Mouse (Mus musculus) heart, embryonic 15.5 days (tissue): ENCODE data around the gene C1qtnf4. TPM values are rescaled to one million over a fixed set of nuclear protein-coding genes. Genes with fewer than 3 reads are reported as not detected.
"Not testable (repeated sequence)": the region's sequence is repeated elsewhere in the genome, so short reads cannot be mapped to it uniquely, and the experiment has no call there.

Source experiments
- ATAC-seq: fragments of 200-750 bp; cut with Nextera tagmentation; replicated peaks from 2 replicates; pipeline ENCODE4 v1.8.0; 2017; ENCODE audit warnings: low read depth, moderate TSS enrichment; ENCODE audit not compliant: insufficient number of reproducible peaks, insufficient read depth, low FRiP score
- H3K27ac ChIP-seq: fragments of 300-500 bp; sonication (generic); 2 replicates; pipeline ENCODE4 v1.5.1; 2015; ENCODE audit warnings: mild to moderate bottlenecking, inconsistent platforms
- H3K27me3 ChIP-seq: fragments of 300-500 bp; sonication (generic); 2 replicates; pipeline ENCODE4 v1.6.1; 2015; ENCODE audit warnings: inconsistent platforms
- H3K36me3 ChIP-seq: fragments of 300-500 bp; sonication (generic); 2 replicates; pipeline ENCODE4 v1.6.1; 2015; ENCODE audit warnings: mild to moderate bottlenecking, inconsistent platforms
- H3K4me1 ChIP-seq: fragments of 300-500 bp; sonication (generic); replicated peaks from 2 replicates; pipeline ENCODE4 v1.6.1; 2015; ENCODE audit warnings: inconsistent platforms
- H3K4me2 ChIP-seq: fragments of 300-500 bp; sonication (generic); 2 replicates; pipeline ENCODE4 v1.6.1; 2015; ENCODE audit warnings: inconsistent platforms, mild to moderate bottlenecking, moderate library complexity
- H3K4me3 ChIP-seq: fragments of 300-500 bp; sonication (generic); 2 replicates; pipeline ENCODE4 v1.5.1; 2015; ENCODE audit warnings: mild to moderate bottlenecking, inconsistent platforms
- H3K9ac ChIP-seq: fragments of 300-500 bp; sonication (generic); 2 replicates; pipeline ENCODE4 v1.6.1; 2015; ENCODE audit warnings: mild to moderate bottlenecking, inconsistent platforms
- H3K9me3 ChIP-seq: fragments of 300-500 bp; sonication (generic); replicated peaks from 2 replicates; pipeline ENCODE4 v1.6.1; 2016; ENCODE audit warnings: inconsistent platforms
- WGBS: fragments of 180-500 bp; shearing (Covaris S2); methylation state at CpG from one replicate; pipeline ENCODE4 v1.1.7; 2015; ENCODE audit warnings: mixed read lengths; 5-methylcytosine and 5-hydroxymethylcytosine counted together
- polyA plus RNA-seq: library from polyadenylated mRNA; unstranded; fragments of >200 nt; fragmentation: Nextera tagmentation; extraction: Ambion mirVana; gene quantifications from 2 replicates; pipeline ENCODE4 v1.2.1, GENCODE M21; 2015

C1qtnf4 gene
- polyA plus RNA-seq, 1 experiment from 2014 or later, result 14.5 TPM

- peak overlapping the region; percentile 98 for H3K4me2 ChIP-seq
- peak overlapping the region; percentile 60; the same call in 1 of the 2 replicates for H3K4me3 ChIP-seq
- ATAC-seq, result no peak
- no peaks in the 10 kb centered on the region for H3K36me3 ChIP-seq
- WGBS, result 50% methylated on average over 6 of the region's 6 CpGs
- peaks cover 46% of the 10 kb centered on the region for H3K27me3 ChIP-seq
- H3K4me1 ChIP-seq, result peaks cover 31% of the 10 kb centered on the region
- peak overlapping the region; percentile 70; the same call in 1 of the 2 replicates for H3K9ac ChIP-seq
- H3K9me3 ChIP-seq, result no peaks in the 10 kb centered on the region
- H3K27ac ChIP-seq, result no peak overlapping the region
Measured at GRCm38 (mm10) chr2:90886436-90886835, 776 bp downstream of the C1qtnf4 start.

- Histone ChIP-seq H3K9ac (no peak overlapping the region), H3K27me3 (peaks cover 46% of the 10 kb centered on the region), H3K9me3 (no peaks in the 10 kb centered on the region), H3K4me3 (no peak overlapping the region), H3K4me1 (peaks cover 31% of the 10 kb centered on the region), H3K36me3 (no peaks in the 10 kb centered on the region), H3K4me2 (no peak overlapping the region), H3K27ac (no peak overlapping the region)
- ATAC-seq, result no peak
- 43% methylated on average over 5 of the region's 5 CpGs for WGBS
Measured at GRCm38 (mm10) chr2:90887627-90888026, 2.0 kb downstream of the C1qtnf4 start.

- Histone ChIP-seq H3K4me1 (peaks cover 35% of the 10 kb centered on the region), H3K27me3 (peaks cover 40% of the 10 kb centered on the region), H3K4me3 (peak overlapping the region; percentile 60), H3K4me2 (peak overlapping the region; percentile 91), H3K36me3 (peaks cover 6% of the 10 kb centered on the region), H3K9me3 (no peaks in the 10 kb centered on the region), H3K27ac (peak overlapping the region; percentile 45), H3K9ac (peak overlapping the region; percentile 54)
- WGBS, result 4% methylated on average over 122 of the region's 133 CpGs
- ATAC-seq, result peak; percentile 67
Measured at GRCm38 (mm10) chr2:90889550-90890548, 4.2 kb downstream of the C1qtnf4 start.

- no peak overlapping the region for H3K4me2 ChIP-seq
- no peak overlapping the region; the same call in 1 of the 2 replicates for H3K27ac ChIP-seq
- peaks cover 46% of the 10 kb centered on the region for H3K36me3 ChIP-seq
- peaks cover 16% of the 10 kb centered on the region for H3K4me1 ChIP-seq
- H3K9ac ChIP-seq, result no peak overlapping the region
- 62% methylated on average over 6 of the region's 6 CpGs for WGBS
- H3K27me3 ChIP-seq, result peaks cover 9% of the 10 kb centered on the region
- no peak overlapping the region for H3K4me3 ChIP-seq
- H3K9me3 ChIP-seq, result no peaks in the 10 kb centered on the region
- no peak for ATAC-seq
Measured at GRCm38 (mm10) chr2:90893673-90894298, 8.1 kb downstream of the C1qtnf4 start.

- ATAC-seq, H3K27ac ChIP-seq, H3K9ac ChIP-seq, H3K4me3 ChIP-seq, H3K9me3 ChIP-seq, H3K4me2 ChIP-seq, H3K27me3 ChIP-seq: not testable (repeated sequence)
- peaks cover 51% of the 10 kb centered on the region for H3K36me3 ChIP-seq
- 85% methylated on average over 3 of the region's 3 CpGs for WGBS
- peaks cover 13% of the 10 kb centered on the region for H3K4me1 ChIP-seq
Measured at GRCm38 (mm10) chr2:90894299-90894677, 8.6 kb downstream of the C1qtnf4 start.

- ATAC-seq, result no peak
- peak overlapping the region; percentile 73 for H3K4me2 ChIP-seq
- peaks cover 26% of the 10 kb centered on the region for H3K4me1 ChIP-seq
- H3K27me3 ChIP-seq, result no peaks in the 10 kb centered on the region
- peak overlapping the region; percentile 93 for H3K27ac ChIP-seq
- H3K9me3 ChIP-seq, result no peaks in the 10 kb centered on the region
- 74% methylated on average over 2 of the region's 2 CpGs for WGBS
- peak overlapping the region; percentile 83 for H3K4me3 ChIP-seq
- H3K9ac ChIP-seq, result peak overlapping the region; percentile 85
- H3K36me3 ChIP-seq, result peaks cover 44% of the 10 kb centered on the region
Measured at GRCm38 (mm10) chr2:90903398-90903797, 17.7 kb downstream of the C1qtnf4 start.

GRCm38 (mm10) chr2:90904076-90904855 is 18.6 kb downstream of the C1qtnf4 start, which contains the start of the genes Kbtbd4 and Ndufs3:
Gene Kbtbd4, plus strand, starts transcription at chr2:90904740.
Gene Ndufs3, minus strand, starts transcription at chr2:90904827.
- peak within 1 kb of the TSS; percentile 83 for H3K4me3 ChIP-seq
- peak; percentile 89 for ATAC-seq
- no peaks in the 10 kb centered on the region for H3K9me3 ChIP-seq
- H3K27me3 ChIP-seq, result no peaks in the 10 kb centered on the region
- WGBS, result under 1% methylated on average over 43 of the region's 43 CpGs
- peak within 1 kb of the TSS; percentile 93 for H3K27ac ChIP-seq
- peaks cover 44% of the 10 kb centered on the region for H3K36me3 ChIP-seq
- H3K4me1 ChIP-seq, result peaks cover 30% of the 10 kb centered on the region
- H3K4me2 ChIP-seq, result peak within 1 kb of the TSS; percentile 73
- H3K9ac ChIP-seq, result peak within 1 kb of the TSS; percentile 85

GRCm38 (mm10) chr2:90904856-90905224 is 19.2 kb downstream of the C1qtnf4 start:
- peak overlapping the region; percentile 83 for H3K4me3 ChIP-seq
- WGBS, result 0% methylated on average over 21 of the region's 21 CpGs
- ATAC-seq, result peak; percentile 15; the same call in 1 of the 2 replicates
- no peaks in the 10 kb centered on the region for H3K9me3 ChIP-seq
- H3K27me3 ChIP-seq, result no peaks in the 10 kb centered on the region
- H3K4me1 ChIP-seq, result peaks cover 35% of the 10 kb centered on the region
- H3K9ac ChIP-seq, result peak overlapping the region; percentile 85
- peak overlapping the region; percentile 93 for H3K27ac ChIP-seq
- H3K36me3 ChIP-seq, result peaks cover 45% of the 10 kb centered on the region
- peak overlapping the region; percentile 73 for H3K4me2 ChIP-seq

GRCm38 (mm10) chr2:90906721-90907120 is 21.1 kb downstream of the C1qtnf4 start:
- H3K27ac ChIP-seq, result no peak overlapping the region
- H3K4me2 ChIP-seq, result no peak overlapping the region
- no peak overlapping the region for H3K9ac ChIP-seq
- peaks cover 49% of the 10 kb centered on the region for H3K36me3 ChIP-seq
- H3K4me3 ChIP-seq, result no peak overlapping the region
- ATAC-seq, result no peak
- WGBS, result 88% methylated on average over 2 of the region's 2 CpGs
- H3K9me3 ChIP-seq, result no peaks in the 10 kb centered on the region
- H3K4me1 ChIP-seq, result peaks cover 37% of the 10 kb centered on the region
- no peaks in the 10 kb centered on the region for H3K27me3 ChIP-seq

- Histone ChIP-seq H3K4me1 (peaks cover 36% of the 10 kb centered on the region), H3K4me2 (no peak overlapping the region), H3K27ac (no peak overlapping the region), H3K4me3 (no peak overlapping the region), H3K9me3 (no peaks in the 10 kb centered on the region), H3K9ac (no peak overlapping the region), H3K36me3 (peaks cover 57% of the 10 kb centered on the region), H3K27me3 (no peaks in the 10 kb centered on the region)
- 70% methylated on average over 1 of the region's 1 CpGs for WGBS
- ATAC-seq, result no peak
Measured at GRCm38 (mm10) chr2:90910861-90911260, 25.2 kb downstream of the C1qtnf4 start.

- Histone ChIP-seq H3K4me1 (peaks cover 39% of the 10 kb centered on the region), H3K9ac (no peak overlapping the region), H3K4me2 (no peak overlapping the region), H3K27ac (0 out of 2 replicates have a peak overlapping the region, but pooled peaks have one; percentile 17), H3K9me3 (no peaks in the 10 kb centered on the region), H3K36me3 (peaks cover 54% of the 10 kb centered on the region), H3K4me3 (no peak overlapping the region), H3K27me3 (no peaks in the 10 kb centered on the region)
- WGBS, result 77% methylated on average over 1 of the region's 1 CpGs
- ATAC-seq, result no peak
Measured at GRCm38 (mm10) chr2:90911668-90912067, 26.0 kb downstream of the C1qtnf4 start.
